Mouse (Mus musculus) heart, postnatal 0 days (tissue): Measurements from ENCODE around the gene Nectin1.

Source experiments
- CTCF ChIP-seq: IDR thresholded peaks from 2 replicates; pipeline ENCODE4 v1.5.1; 2016; ENCODE audit warnings: antibody characterized with exemption, control low read depth, low read depth
- EP300 ChIP-seq: IDR thresholded peaks from 2 replicates; pipeline ENCODE4 v1.6.1; 2016; ENCODE audit warnings: antibody characterized with exemption, low read depth

DNA sequence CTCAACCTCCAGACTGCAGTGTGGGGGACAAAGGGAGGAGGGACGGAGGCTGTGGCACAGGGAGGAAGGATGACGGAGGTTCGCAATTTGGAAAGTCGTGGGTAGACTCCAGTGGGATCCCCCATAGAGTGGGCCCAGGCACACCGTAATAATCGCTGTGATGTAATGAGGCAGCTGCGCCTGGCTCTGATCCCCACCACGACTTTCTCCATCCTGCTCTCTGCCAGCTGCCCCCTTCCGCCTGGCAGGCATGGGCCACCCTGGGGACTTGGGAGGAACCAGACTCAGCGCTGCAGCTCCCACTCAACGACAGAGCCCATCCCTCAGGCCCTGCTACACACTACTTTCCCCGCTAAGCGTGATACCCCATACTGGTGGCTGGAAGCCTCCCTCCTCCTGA, 90.5 kb downstream of the Nectin1 start:
- TF ChIP-seq CTCF (no peak), EP300 (no peak)
